Mouse (Mus musculus) megakaryocyte, embryonic 14.5 days (primary cell): ENCODE data around the gene Oas1f.
"Not testable (repeated sequence)": the region's sequence is repeated elsewhere in the genome, so short reads cannot be mapped to it uniquely, and the experiment has no call there.

Experiments used
- FLI1 ChIP-seq: IDR thresholded peaks from 2 replicates; pipeline ENCODE4 v1.6.1; 2012; ENCODE audit warnings: low read length, inconsistent platforms, mixed read lengths
- GATA1 ChIP-seq: IDR thresholded peaks from 3 replicates; pipeline ENCODE4 v1.6.1; 2012; ENCODE audit warnings: mixed read lengths, low read length, inconsistent platforms, borderline replicate concordance

GRCm38 (mm10) chr5:120798147-120798546 lies 49.0 kb upstream of the Oas1f start:
- not testable (repeated sequence) for TF ChIP-seq FLI1, GATA1
